Mouse (Mus musculus) kidney, embryonic 14.5 days (tissue): ENCODE results near the gene Cpsf6. TPM values are rescaled to one million over a fixed set of nuclear protein-coding genes. Genes with fewer than 3 reads are reported as not detected.

Experiments used
- ATAC-seq: fragments of 200-750 bp; cut with Nextera tagmentation; 2 replicates; pipeline ENCODE4 v1.8.0; 2017; ENCODE audit warnings: moderate number of reproducible peaks, mild to moderate bottlenecking, moderate TSS enrichment, moderate library complexity; ENCODE audit not compliant: low FRiP score, low TSS enrichment
- H3K27ac ChIP-seq: fragments of 300-500 bp; sonication (generic); 2 replicates; pipeline ENCODE4 v1.5.1; 2014; ENCODE audit warnings: low read depth, mild to moderate bottlenecking, low read length, moderate library complexity, mixed read lengths
- H3K27me3 ChIP-seq: fragments of 300-500 bp; sonication (generic); 2 replicates; pipeline ENCODE4 v1.6.1; 2014; ENCODE audit warnings: mild to moderate bottlenecking, low read length; ENCODE audit not compliant: control insufficient read depth, insufficient read depth
- H3K36me3 ChIP-seq: fragments of 300-500 bp; sonication (generic); 2 replicates; pipeline ENCODE4 v1.6.1; 2014; ENCODE audit warnings: low read length, mixed read lengths; ENCODE audit not compliant: control insufficient read depth, insufficient read depth
- H3K4me1 ChIP-seq: fragments of 300-500 bp; sonication (generic); 2 replicates; pipeline ENCODE4 v1.6.1; 2014; ENCODE audit warnings: low read length, mixed read lengths; ENCODE audit not compliant: control insufficient read depth, insufficient read depth
- H3K4me2 ChIP-seq: fragments of 300-500 bp; sonication (generic); replicated peaks from 2 replicates; pipeline ENCODE4 v1.6.1; 2014; ENCODE audit warnings: low read depth, mild to moderate bottlenecking, low read length
- H3K4me3 ChIP-seq: fragments of 300-500 bp; sonication (generic); 2 replicates; pipeline ENCODE4 v1.5.1; 2014; ENCODE audit warnings: mild to moderate bottlenecking, low read length
- H3K9ac ChIP-seq: fragments of 300-500 bp; sonication (generic); 2 replicates; pipeline ENCODE4 v1.6.1; 2014; ENCODE audit warnings: low read depth, mild to moderate bottlenecking, low read length, moderate library complexity
- H3K9me3 ChIP-seq: fragments of 300-500 bp; sonication (generic); 2 replicates; pipeline ENCODE4 v1.6.1; 2016; ENCODE audit warnings: low read length; ENCODE audit not compliant: control insufficient read depth
- WGBS: fragments of 180-500 bp; shearing (Covaris S2); extraction: QIAGEN DNeasy Blood & Tissue Kit; methylation state at CpG from one replicate; pipeline ENCODE4 v1.1.7; 2014; 5-methylcytosine and 5-hydroxymethylcytosine counted together
- polyA plus RNA-seq: library from polyadenylated mRNA; unstranded; fragments of >200 nt; fragmentation: Nextera tagmentation; extraction: Ambion mirVana; gene quantifications from 2 replicates; pipeline ENCODE4 v1.2.1, GENCODE M21; 2014

The Cpsf6 gene
- 166 and 208 TPM in 2 replicates for polyA plus RNA-seq

- no peak within 1 kb of the TSS for H3K4me2 ChIP-seq
- H3K27ac ChIP-seq, result no peak within 1 kb of the TSS
- H3K4me1 ChIP-seq, result peaks cover 6% of the 10 kb centered on the region; the same call in 1 of the 2 replicates
- WGBS, result 82% methylated on average over 6 of the region's 6 CpGs
- no peaks in the 10 kb centered on the region for H3K9me3 ChIP-seq
- no peaks in the 10 kb centered on the region for H3K36me3 ChIP-seq
- ATAC-seq, result no peak
- H3K27me3 ChIP-seq, result no peaks in the 10 kb centered on the region
- no peak within 1 kb of the TSS for H3K4me3 ChIP-seq
- no peak within 1 kb of the TSS for H3K9ac ChIP-seq
These were observed at the start of gene Cpsf6 for GRCm38 (mm10) chr10:117379908-117380307. Gene Cpsf6 (minus strand): TSS chr10:117380015.

- WGBS, result 64% methylated on average over 1 of the region's 1 CpGs
- Histone ChIP-seq H3K9ac (no peak overlapping the region; the same call in 1 of the 2 replicates), H3K36me3 (no peaks in the 10 kb centered on the region), H3K4me1 (no peaks in the 10 kb centered on the region), H3K4me2 (no peak overlapping the region), H3K9me3 (no peaks in the 10 kb centered on the region), H3K27ac (no peak overlapping the region), H3K27me3 (no peaks in the 10 kb centered on the region), H3K4me3 (no peak overlapping the region)
- ATAC-seq, result no peak
These were observed 46.8 kb upstream of the Cpsf6 start for GRCm38 (mm10) chr10:117426615-117426969.

- Histone ChIP-seq H3K4me2 (no peak overlapping the region), H3K9me3 (no peaks in the 10 kb centered on the region)
These were observed 46.2 kb upstream of the Cpsf6 start for GRCm38 (mm10) chr10:117425907-117426614.

GRCm38 (mm10) chr10:117425013-117425412, 45.2 kb upstream of the Cpsf6 start:
- Histone ChIP-seq H3K4me1 (no peaks in the 10 kb centered on the region), H3K4me3 (no peak overlapping the region), H3K27ac (no peak overlapping the region), H3K27me3 (no peaks in the 10 kb centered on the region), H3K9ac (no peak overlapping the region), H3K36me3 (no peaks in the 10 kb centered on the region), H3K9me3 (no peaks in the 10 kb centered on the region), H3K4me2 (no peak overlapping the region)
- WGBS, result 91% methylated on average over 5 of the region's 5 CpGs
- ATAC-seq, result no peak

More at GRCm38 (mm10) chr10:117425907-117426614, 46.2 kb upstream of the Cpsf6 start:
- Histone ChIP-seq H3K36me3 (no peaks in the 10 kb centered on the region), H3K9ac (no peak overlapping the region; the same call in 1 of the 2 replicates), H3K4me3 (no peak overlapping the region), H3K27me3 (no peaks in the 10 kb centered on the region), H3K4me1 (no peaks in the 10 kb centered on the region), H3K27ac (no peak overlapping the region)
- 55% methylated on average over 11 of the region's 11 CpGs for WGBS
- no peak for ATAC-seq

- Histone ChIP-seq H3K9ac (no peak overlapping the region), H3K27me3 (no peaks in the 10 kb centered on the region), H3K36me3 (no peaks in the 10 kb centered on the region), H3K4me1 (no peaks in the 10 kb centered on the region), H3K4me3 (no peak overlapping the region), H3K9me3 (no peaks in the 10 kb centered on the region), H3K27ac (no peak overlapping the region), H3K4me2 (no peak overlapping the region)
- WGBS, result 52% methylated on average over 3 of the region's 3 CpGs
- ATAC-seq, result no peak
These were observed 44.5 kb upstream of the Cpsf6 start for GRCm38 (mm10) chr10:117424146-117424905.

GRCm38 (mm10) chr10:117423025-117424002, 43.5 kb upstream of the Cpsf6 start:
- no peak for ATAC-seq
- Histone ChIP-seq H3K27ac (no peak overlapping the region), H3K4me2 (no peak overlapping the region), H3K36me3 (no peaks in the 10 kb centered on the region), H3K4me3 (no peak overlapping the region), H3K9ac (no peak overlapping the region), H3K27me3 (0 out of 2 replicates have a peak, but pooled peaks cover 2% of the 10 kb centered on the region), H3K4me1 (no peaks in the 10 kb centered on the region), H3K9me3 (no peaks in the 10 kb centered on the region)
- 86% methylated on average over 17 of the region's 17 CpGs for WGBS

- WGBS, result 87% methylated on average over 6 of the region's 6 CpGs
- Histone ChIP-seq H3K27ac (no peak overlapping the region), H3K36me3 (no peaks in the 10 kb centered on the region), H3K9me3 (no peaks in the 10 kb centered on the region), H3K4me2 (no peak overlapping the region), H3K9ac (no peak overlapping the region), H3K4me1 (0 out of 2 replicates have a peak, but pooled peaks cover 6% of the 10 kb centered on the region), H3K27me3 (0 out of 2 replicates have a peak, but pooled peaks cover 2% of the 10 kb centered on the region), H3K4me3 (no peak overlapping the region)
- ATAC-seq, result no peak
These were observed 42.5 kb upstream of the Cpsf6 start for GRCm38 (mm10) chr10:117422174-117422808.
